Comparison of ENCODE assay signal across 17 mouse cellular contexts in the genomic region with DNA sequence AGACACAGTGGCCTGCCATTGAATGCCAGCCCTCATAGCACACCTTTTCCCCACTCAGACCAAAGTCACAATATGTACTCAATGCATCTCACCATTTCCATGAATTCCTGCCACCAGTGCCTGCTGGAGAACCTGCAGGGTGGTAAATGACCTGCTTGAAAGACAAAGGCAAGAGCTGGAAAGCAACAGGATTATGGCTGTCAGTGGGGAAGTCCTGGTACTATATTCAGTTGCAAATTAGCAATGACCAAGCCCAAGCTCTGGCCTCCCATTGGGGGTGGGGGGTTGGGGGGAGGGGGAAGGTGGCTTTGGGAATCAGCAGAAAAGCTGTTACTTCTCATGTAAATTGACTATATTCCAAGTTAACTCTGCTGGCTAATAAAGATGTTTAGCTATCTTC.
"Had no signal": no experiment of that assay in that cellular context is flagged by ENCODE, and none has a peak within 500 bp of the region (broad histone marks: within the 10 kb centered on the region; RNA-seq: fewer than 3 reads in every experiment).

No protein-coding gene starts in this region.

- H3K4me2 ChIP-seq: lung, embryonic 14.5 days; neural tube, embryonic 13.5 days; neural tube, embryonic 15.5 days had no signal

- H3K9me3 ChIP-seq: neural tube, embryonic 13.5 days; neural tube, embryonic 15.5 days had no signal

- H3K27ac ChIP-seq: neural tube, embryonic 13.5 days; neural tube, embryonic 15.5 days had no signal

- H3K4me1 ChIP-seq: neural tube, embryonic 13.5 days; neural tube, embryonic 15.5 days had no signal

- H3K4me3 ChIP-seq: myocyte; neural tube, embryonic 13.5 days; neural tube, embryonic 15.5 days had no signal

- ATAC-seq: midbrain, embryonic 16.5 days had no signal

- DNase-seq: lung, adult 18-20 months; lung, embryonic 14.5 days; lung, postnatal 10 days; lung, postnatal 4 days; midbrain, embryonic 14.5 days; retina, postnatal 1 day; right cerebral cortex, adult 18-20 months; right cerebral cortex, postnatal 25 days; right cerebral cortex, postnatal 4 days; spleen, adult 18-20 months; thymus, adult 18-20 months; thymus, postnatal 14 days; thymus, postnatal 36 days had no signal

- H3K27me3 ChIP-seq: neural tube, embryonic 13.5 days; neural tube, embryonic 15.5 days had no signal

- H3K36me3 ChIP-seq: neural tube, embryonic 13.5 days; neural tube, embryonic 15.5 days had no signal

- H3K9ac ChIP-seq: lung, embryonic 14.5 days; neural tube, embryonic 13.5 days; neural tube, embryonic 15.5 days had no signal
